Mouse (Mus musculus) myocyte (in vitro differentiated cells): ENCODE measurements at regions not wholly inside any gene's neighbourhood (a gene's known extent, or its start where the extent isn't known, plus 50 kb on each side); places are given as distances from the start of the nearest gene placed in this dataset.

Source experiments
- H3K27me3 ChIP-seq: one replicate; pipeline ENCODE4 v1.6.1; 2011; ENCODE audit not compliant: control insufficient read depth, insufficient read depth, insufficient read length
- H3K36me3 ChIP-seq: one replicate; pipeline ENCODE4 v1.6.1; 2011; ENCODE audit not compliant: control insufficient read depth, insufficient read depth
- H3K4me2 ChIP-seq: one replicate; pipeline ENCODE4 v1.6.1; 2011; ENCODE audit warnings: low read depth, control low read depth
- H3K4me3 ChIP-seq: one replicate; pipeline ENCODE4 v1.5.1; 2011; ENCODE audit warnings: mild to moderate bottlenecking, control low read depth, moderate library complexity
- H3K79me2 ChIP-seq: one replicate; pipeline ENCODE4 v1.6.1; 2011; ENCODE audit not compliant: control insufficient read depth, insufficient read depth
- H3ac ChIP-seq: one replicate; pipeline ENCODE4 v1.6.1; 2011; ENCODE audit not compliant: control insufficient read depth, insufficient read length
- CEBPB ChIP-seq: IDR thresholded peaks from 2 replicates; pipeline ENCODE4 v1.6.1; 2011; ENCODE audit warnings: mild to moderate bottlenecking, moderate library complexity; ENCODE audit not compliant: poor library complexity, insufficient read depth, severe bottlenecking
- E2F4 ChIP-seq: IDR thresholded peaks from one replicate; pipeline ENCODE4 v1.6.1; 2011; ENCODE audit warnings: mild to moderate bottlenecking, control low read depth, moderate library complexity; ENCODE audit not compliant: insufficient read depth
- MAX ChIP-seq: IDR thresholded peaks from one replicate; pipeline ENCODE4 v1.6.1; 2011; ENCODE audit warnings: low read depth, mild to moderate bottlenecking, control low read depth
- MYOD1 ChIP-seq, 3 experiments: IDR thresholded peaks; one replicate each; pipeline ENCODE4 v1.6.1; 2011; ENCODE audit warnings: control low read depth in 2 of 3, low read depth in 2 of 3, mild to moderate bottlenecking in 2 of 3, moderate library complexity in 1 of 3; ENCODE audit not compliant: insufficient read length in 2 of 3, control insufficient read depth in 1 of 3
- MYOG ChIP-seq, 3 experiments: IDR thresholded peaks; one replicate each; pipeline ENCODE4 v1.6.1; 2011; ENCODE audit warnings: control low read depth in 2 of 3, low read depth in 2 of 3, mild to moderate bottlenecking in 2 of 3; ENCODE audit not compliant: insufficient read length in 2 of 3, control insufficient read depth in 1 of 3, insufficient read depth in 1 of 3
- POLR2A ChIP-seq: IDR thresholded peaks from one replicate; pipeline ENCODE4 v1.6.1; 2011; ENCODE audit warnings: low read depth, mild to moderate bottlenecking, control low read depth, moderate library complexity; ENCODE audit not compliant: insufficient read length
- POLR2AphosphoS2 ChIP-seq: IDR thresholded peaks from one replicate; pipeline ENCODE4 v1.6.1; 2011; ENCODE audit warnings: low read depth, control low read depth; ENCODE audit not compliant: insufficient read length
- REST ChIP-seq: IDR thresholded peaks from one replicate; pipeline ENCODE4 v1.6.1; 2011; ENCODE audit warnings: mild to moderate bottlenecking, control low read depth, moderate library complexity; ENCODE audit not compliant: insufficient read depth, insufficient read length
- SRF ChIP-seq: IDR thresholded peaks from one replicate; pipeline ENCODE4 v1.6.1; 2011; ENCODE audit warnings: low read depth; ENCODE audit not compliant: control insufficient read depth, insufficient read length
- TCF12 ChIP-seq: IDR thresholded peaks from one replicate; pipeline ENCODE4 v1.6.1; 2011; ENCODE audit warnings: mild to moderate bottlenecking, control low read depth; ENCODE audit not compliant: poor library complexity, insufficient read depth, severe bottlenecking
- TCF3 ChIP-seq: IDR thresholded peaks from one replicate; pipeline ENCODE4 v1.6.1; 2011; ENCODE audit warnings: low read depth, control low read depth; ENCODE audit not compliant: insufficient read length
- USF1 ChIP-seq: IDR thresholded peaks from one replicate; pipeline ENCODE4 v1.6.1; 2011; ENCODE audit warnings: low read depth, mild to moderate bottlenecking, control low read depth, moderate library complexity

DNA sequence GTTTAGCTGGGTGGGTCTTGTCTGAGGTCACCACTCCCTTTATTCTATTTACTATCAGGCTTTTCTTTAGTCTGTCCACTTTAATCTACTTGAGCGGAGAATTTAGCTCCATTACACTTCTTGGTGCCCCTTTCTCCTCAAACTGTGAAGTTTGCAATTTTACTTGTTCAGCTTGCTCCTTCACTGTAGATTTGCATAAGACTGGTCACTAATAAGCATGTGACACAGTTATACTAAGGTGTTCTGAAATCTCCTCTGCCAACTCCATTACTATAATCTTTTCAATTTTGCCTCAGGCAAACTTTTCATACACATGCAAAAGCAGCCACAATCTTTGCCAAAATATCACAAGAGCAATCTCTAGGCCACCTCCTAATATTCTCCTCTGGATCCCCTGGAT, 125.2 kb upstream of the Col11a1 start:
- no peak for TF ChIP-seq E2F4
- TF ChIP-seq TCF3 = no peak
- TF ChIP-seq MAX = no peak
- no peak for TF ChIP-seq REST
- TF ChIP-seq POLR2A = no peak
- no peak for TF ChIP-seq SRF
- TF ChIP-seq CEBPB = no peak
- TF ChIP-seq TCF12 = no peak
- TF ChIP-seq USF1 = no peak
- no peak for TF ChIP-seq MYOG (IDR thresholded peaks at IDR 0.05; ENCODE audit: control insufficient read depth in 1 of 3, insufficient read depth in 1 of 3, insufficient read length in 2 of 3, low read depth in 2 of 3)
- TF ChIP-seq MYOD1 (IDR thresholded peaks at IDR 0.05; ENCODE audit: control insufficient read depth in 1 of 3, insufficient read length in 2 of 3, low read depth in 2 of 3) = no peak
- no peak for TF ChIP-seq POLR2AphosphoS2
- no peak overlapping the region for H3ac ChIP-seq
- no peak overlapping the region for H3K4me2 ChIP-seq
- H3K79me2 ChIP-seq = no peaks in the 10 kb centered on the region
- no peaks in the 10 kb centered on the region for H3K36me3 ChIP-seq
- H3K4me3 ChIP-seq = no peak overlapping the region
- H3K27me3 ChIP-seq = no peaks in the 10 kb centered on the region

DNA sequence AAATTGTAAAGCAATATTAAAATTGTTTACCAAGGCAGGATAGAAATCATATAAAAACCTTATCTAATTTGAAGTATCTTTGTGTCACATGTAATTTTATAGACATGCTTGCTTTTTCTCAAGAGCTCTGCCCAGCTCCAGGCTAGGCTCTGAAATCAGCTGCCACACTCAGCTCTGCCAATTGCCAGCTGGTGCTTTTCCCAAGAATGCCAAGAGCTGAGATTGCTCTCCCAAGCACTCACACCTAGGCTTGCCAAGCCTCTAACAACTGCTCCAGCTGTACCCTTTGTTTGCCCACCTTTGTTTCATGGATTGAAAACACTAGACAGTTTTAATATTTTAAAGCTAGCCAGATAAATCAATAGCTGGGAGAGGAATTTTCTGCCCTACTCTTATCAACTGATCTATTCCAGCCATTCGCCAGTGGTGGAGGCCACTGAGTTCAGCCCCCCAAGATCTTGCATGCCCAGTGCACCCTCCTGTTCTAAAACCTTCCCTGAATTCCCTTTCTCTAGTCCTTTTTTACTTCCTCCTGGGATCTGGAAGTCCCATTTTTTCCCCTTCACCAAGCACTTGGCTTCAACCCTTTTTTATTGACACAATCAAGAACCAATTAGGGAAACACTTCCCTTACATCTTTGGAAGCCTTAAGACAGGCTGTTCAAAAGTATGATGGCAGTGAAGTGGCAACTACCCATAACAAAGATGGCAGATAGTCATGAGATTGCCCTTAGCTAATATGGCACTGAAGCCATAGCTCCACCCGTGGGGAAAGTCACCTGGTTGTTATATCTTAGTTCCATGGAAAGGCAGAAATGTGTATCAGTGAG, 110.8 kb upstream of the Col11a1 start:
- Histone ChIP-seq H3K27me3 (no peaks in the 10 kb centered on the region), H3K36me3 (no peaks in the 10 kb centered on the region), H3K4me3 (no peak overlapping the region), H3ac (no peak overlapping the region), H3K79me2 (no peaks in the 10 kb centered on the region), H3K4me2 (no peak overlapping the region)
- TF ChIP-seq USF1 (no peak), POLR2A (no peak), TCF3 (no peak), REST (no peak), TCF12 (no peak), SRF (no peak), E2F4 (no peak), MAX (no peak), MYOG (IDR thresholded peaks at IDR 0.05; ENCODE audit: control insufficient read depth in 1 of 3, insufficient read depth in 1 of 3, insufficient read length in 2 of 3, low read depth in 2 of 3) (no peak), MYOD1 (IDR thresholded peaks at IDR 0.05; ENCODE audit: control insufficient read depth in 1 of 3, insufficient read length in 2 of 3, low read depth in 2 of 3) (no peak), CEBPB (no peak), POLR2AphosphoS2 (no peak)

DNA sequence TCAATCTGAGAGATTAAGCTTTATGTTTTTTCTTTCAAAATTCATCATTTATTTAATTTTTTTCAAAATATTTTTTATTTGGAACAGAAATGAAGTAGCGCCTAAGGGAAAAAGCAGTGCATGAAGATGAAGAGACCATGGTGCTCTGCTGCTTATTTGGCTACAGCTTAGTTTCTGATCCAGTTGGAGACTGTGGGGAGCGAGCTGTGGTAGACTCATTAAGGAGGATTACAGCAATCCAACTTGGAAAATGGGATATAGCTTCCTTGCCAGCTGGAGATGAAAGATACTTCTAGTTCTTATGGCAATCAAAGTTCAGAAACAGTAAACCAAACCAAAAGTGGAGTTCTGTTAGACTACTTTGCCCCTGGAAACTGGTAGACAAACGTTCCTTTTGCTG, 98.8 kb upstream of the Col11a1 start:
- Histone ChIP-seq H3ac (no peak overlapping the region), H3K4me2 (no peak overlapping the region), H3K27me3 (no peaks in the 10 kb centered on the region), H3K36me3 (no peaks in the 10 kb centered on the region), H3K79me2 (no peaks in the 10 kb centered on the region), H3K4me3 (no peak overlapping the region)
- TF ChIP-seq SRF = no peak
- no peak for TF ChIP-seq REST
- TF ChIP-seq MAX = no peak
- no peak for TF ChIP-seq TCF3
- no peak for TF ChIP-seq MYOD1 (IDR thresholded peaks at IDR 0.05; ENCODE audit: control insufficient read depth in 1 of 3, insufficient read length in 2 of 3, low read depth in 2 of 3)
- TF ChIP-seq POLR2AphosphoS2 = no peak
- TF ChIP-seq E2F4 = no peak
- no peak for TF ChIP-seq TCF12
- TF ChIP-seq CEBPB = no peak
- no peak for TF ChIP-seq USF1
- TF ChIP-seq MYOG (IDR thresholded peaks at IDR 0.05; ENCODE audit: control insufficient read depth in 1 of 3, insufficient read depth in 1 of 3, insufficient read length in 2 of 3, low read depth in 2 of 3) = no peak
- no peak for TF ChIP-seq POLR2A

DNA sequence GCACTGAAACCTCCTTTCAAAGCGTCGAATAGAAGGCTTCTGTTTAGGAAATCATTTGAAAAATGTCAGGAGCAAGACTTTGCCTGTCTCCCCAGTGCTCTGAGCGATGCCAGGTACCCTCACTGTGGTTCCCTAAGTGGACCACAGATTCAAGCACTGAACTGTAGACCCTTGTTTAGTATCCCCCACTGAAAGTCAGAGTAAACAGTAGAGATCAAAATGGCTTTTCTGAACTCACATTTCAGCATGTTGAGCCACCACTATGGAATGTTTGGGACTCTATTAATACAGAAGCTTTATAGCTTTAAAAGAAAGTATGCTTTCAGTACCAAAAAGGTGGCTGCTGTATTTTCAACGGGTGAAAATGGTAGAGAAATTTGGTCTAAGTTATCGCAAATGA, 79.8 kb upstream of the Col11a1 start:
- Histone ChIP-seq H3K4me2 (no peak overlapping the region), H3K27me3 (no peaks in the 10 kb centered on the region), H3ac (no peak overlapping the region), H3K79me2 (no peaks in the 10 kb centered on the region), H3K36me3 (no peaks in the 10 kb centered on the region), H3K4me3 (no peak overlapping the region)
- no peak for TF ChIP-seq REST
- TF ChIP-seq TCF12 = no peak
- TF ChIP-seq POLR2AphosphoS2 = no peak

DNA sequence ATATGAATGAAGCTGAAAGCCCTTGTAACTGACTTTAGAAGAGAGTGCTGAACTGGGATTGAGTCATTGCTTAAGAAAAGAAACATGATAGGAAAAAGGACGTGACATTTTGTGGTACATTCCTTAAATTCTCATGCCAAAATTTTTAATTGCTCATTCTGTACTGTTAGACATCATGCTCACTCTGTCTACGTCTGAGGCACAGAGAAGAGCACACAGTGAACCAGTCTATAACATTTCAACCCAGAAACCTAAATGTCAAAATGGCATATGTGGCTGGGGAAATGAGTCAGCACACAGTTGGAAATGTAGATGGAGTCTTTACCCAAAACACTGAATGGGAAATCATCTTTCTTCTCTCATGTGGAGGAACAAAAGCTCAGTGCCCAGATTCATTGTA, 77.9 kb upstream of the Col11a1 start:
- Histone ChIP-seq H3K4me3 (no peak overlapping the region), H3ac (no peak overlapping the region), H3K36me3 (no peaks in the 10 kb centered on the region), H3K79me2 (no peaks in the 10 kb centered on the region), H3K27me3 (no peaks in the 10 kb centered on the region), H3K4me2 (peak overlapping the region; percentile 10)
- no peak for TF ChIP-seq USF1
- TF ChIP-seq CEBPB = no peak
- no peak for TF ChIP-seq TCF3
- TF ChIP-seq MYOG (IDR thresholded peaks at IDR 0.05; ENCODE audit: control insufficient read depth in 1 of 3, insufficient read depth in 1 of 3, insufficient read length in 2 of 3, low read depth in 2 of 3) = no peak
- TF ChIP-seq TCF12 = no peak
- no peak for TF ChIP-seq MAX
- TF ChIP-seq REST = no peak
- TF ChIP-seq E2F4 = no peak
- no peak for TF ChIP-seq POLR2AphosphoS2
- no peak for TF ChIP-seq SRF
- TF ChIP-seq POLR2A = no peak
- TF ChIP-seq MYOD1 (IDR thresholded peaks at IDR 0.05; ENCODE audit: control insufficient read depth in 1 of 3, insufficient read length in 2 of 3, low read depth in 2 of 3) = no peak
